Mouse (Mus musculus): Measurements from ENCODE around the gene Spty2d1. TPM values are rescaled to one million over a fixed set of nuclear protein-coding genes. Genes with fewer than 3 reads are reported as not detected.
A peak's percentile ranks its signal among the peaks of the same experiment; 100 is the strongest.

Gene Spty2d1
- polyA plus RNA-seq, 1 experiment from 2014 or later, result 15.7 TPM

DNA sequence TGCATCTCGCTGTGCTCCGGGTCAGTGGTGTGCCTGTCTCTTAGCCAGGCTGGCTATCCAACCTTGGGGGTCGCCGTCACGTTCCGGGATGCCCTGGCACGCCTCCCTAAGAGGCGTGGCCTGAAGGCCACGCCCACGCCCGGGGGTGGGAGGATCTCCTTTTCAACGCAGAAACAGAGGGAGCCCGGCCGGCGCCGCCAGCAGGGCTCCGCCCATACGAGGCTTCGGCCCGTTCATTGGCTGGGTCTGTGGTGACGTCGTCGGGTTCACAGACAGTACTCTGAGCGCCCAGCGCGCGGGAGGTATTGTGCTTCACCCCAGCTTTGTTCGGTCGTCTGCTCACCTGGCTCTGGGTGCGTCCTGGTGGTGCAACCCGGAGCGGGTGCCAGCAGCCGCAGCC lies 42.2 kb upstream of the Spty2d1 start, which contains the start of gene Tmem86a:
TSS of gene Tmem86a (plus strand) at position 236 of the 400 bp plus-strand sequence.
- Histone ChIP-seq H3K27ac (ENCODE audit: low read depth, low read length) (peak within 1 kb of the TSS; percentile 96), H3K9ac (ENCODE audit: low read depth, low read length) (peak within 1 kb of the TSS; percentile 84), H3K36me3 (ENCODE audit: control insufficient read depth, insufficient read depth, low read length) (peaks cover 10% of the 10 kb centered on the region), H3K9me3 (ENCODE audit: control insufficient read depth, low read length) (no peaks in the 10 kb centered on the region), H3K27me3 (ENCODE audit: control insufficient read depth, insufficient read depth, low read length) (no peaks in the 10 kb centered on the region), H3K4me3 (ENCODE audit: low read length) (peak within 1 kb of the TSS; percentile 61), H3K4me1 (ENCODE audit: control insufficient read depth, insufficient read depth, low read length) (peaks cover 17% of the 10 kb centered on the region; the same call in 1 of the 2 replicates), H3K4me2 (replicated peaks; ENCODE audit: low read depth, low read length) (peak within 1 kb of the TSS; percentile 65)
- ATAC-seq (ENCODE audit: low FRiP score, low TSS enrichment), result peak; percentile 99
- WGBS, result under 1% methylated on average over 32 of the region's 33 CpGs

DNA sequence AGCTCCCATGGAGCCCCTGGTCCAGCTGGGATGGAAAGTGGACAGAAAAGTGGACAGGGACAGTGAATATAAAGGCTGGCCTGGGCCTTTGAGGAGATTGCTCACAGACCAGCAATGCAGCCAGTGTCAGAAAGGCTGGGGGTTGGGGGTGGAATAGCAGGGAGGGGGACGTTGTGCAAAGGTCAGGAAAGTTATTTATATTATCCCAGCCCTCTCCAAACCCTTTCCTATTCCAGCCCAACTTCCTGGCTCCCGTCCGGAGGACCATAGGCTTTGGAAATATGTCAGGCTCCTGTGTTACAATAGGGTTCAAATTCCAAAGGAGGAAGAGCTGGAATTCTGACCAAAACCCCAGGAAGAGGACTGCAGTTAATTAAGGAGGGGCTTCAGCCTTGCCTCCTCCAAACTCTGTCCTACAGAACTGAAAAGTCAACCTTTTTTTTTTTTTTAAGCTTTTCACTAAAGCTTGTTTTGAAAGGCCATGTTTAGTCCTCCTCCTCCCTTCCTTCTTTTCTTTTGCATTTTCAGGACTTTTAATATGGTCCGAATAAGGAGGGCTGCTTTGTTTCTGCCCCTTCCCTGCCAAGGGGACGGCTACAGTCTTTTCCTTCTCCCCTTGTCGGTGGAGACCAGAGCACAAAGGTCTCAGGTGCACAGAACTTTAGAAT lies 34.7 kb upstream of the Spty2d1 start:
- ATAC-seq (ENCODE audit: low FRiP score, low TSS enrichment), result peak; percentile 76
- H3K27ac ChIP-seq (ENCODE audit: low read depth, low read length), result peak overlapping the region; percentile 71; the same call in 1 of the 2 replicates
- WGBS, result 33% methylated on average over 6 of the region's 6 CpGs

DNA sequence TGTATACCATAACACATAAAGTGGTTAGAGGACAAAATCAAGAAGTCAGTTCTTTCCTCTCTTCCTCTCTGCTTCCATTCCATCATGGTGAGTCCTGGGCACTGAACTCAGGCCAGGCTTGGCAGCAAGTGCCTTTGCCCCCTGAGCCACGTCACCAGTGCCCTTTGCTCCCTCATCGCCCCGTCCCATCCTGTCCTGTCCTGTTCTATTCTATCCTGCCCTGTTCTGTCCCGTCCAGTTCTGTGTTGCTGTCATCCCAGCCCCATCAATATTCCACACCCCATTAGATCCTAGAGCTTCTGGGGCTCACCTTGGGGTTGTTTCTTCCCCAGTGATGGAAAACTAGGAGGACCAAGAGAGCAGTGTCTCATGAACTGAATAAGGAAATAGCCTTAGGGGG lies 33.9 kb upstream of the Spty2d1 start:
- Histone ChIP-seq H3K9ac (ENCODE audit: low read depth, low read length) (no peak overlapping the region), H3K27ac (ENCODE audit: low read depth, low read length) (no peak overlapping the region)

More for the DNA sequence above, 34.7 kb upstream of the Spty2d1 start:
- Histone ChIP-seq H3K36me3 (ENCODE audit: control insufficient read depth, insufficient read depth, low read length) (no peaks in the 10 kb centered on the region), H3K4me2 (replicated peaks; ENCODE audit: low read depth, low read length) (no peak overlapping the region), H3K9me3 (ENCODE audit: control insufficient read depth, low read length) (no peaks in the 10 kb centered on the region), H3K9ac (ENCODE audit: low read depth, low read length) (no peak overlapping the region), H3K4me1 (ENCODE audit: control insufficient read depth, insufficient read depth, low read length) (0 out of 2 replicates have a peak, but pooled peaks cover 2% of the 10 kb centered on the region), H3K27me3 (ENCODE audit: control insufficient read depth, insufficient read depth, low read length) (no peaks in the 10 kb centered on the region), H3K4me3 (ENCODE audit: low read length) (no peak overlapping the region)

DNA sequence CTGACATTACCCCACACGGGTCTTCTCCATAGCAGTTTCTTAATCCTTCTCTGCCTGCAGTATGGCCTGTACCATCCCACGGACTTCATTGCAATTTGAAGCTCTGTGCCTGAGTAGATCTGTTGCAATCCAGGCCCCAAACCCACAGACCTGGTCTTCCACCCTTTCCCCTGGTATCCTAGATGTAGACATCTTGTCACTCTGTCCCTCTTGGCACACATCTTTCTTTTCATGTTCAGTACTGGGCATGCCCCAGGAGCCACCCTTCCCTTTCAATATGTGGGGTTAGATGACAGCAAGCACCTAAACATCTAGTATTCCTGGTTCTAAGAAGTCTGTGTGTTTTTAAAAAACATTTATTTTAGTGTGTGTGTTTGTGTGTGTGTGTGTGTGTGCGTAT lies 33.5 kb upstream of the Spty2d1 start:
- no peak overlapping the region for H3K4me2 ChIP-seq (replicated peaks; ENCODE audit: low read depth, low read length)
- H3K4me3 ChIP-seq (ENCODE audit: low read length), result no peak overlapping the region
- WGBS, result 80% methylated on average over 3 of the region's 3 CpGs
- H3K36me3 ChIP-seq (ENCODE audit: control insufficient read depth, insufficient read depth, low read length), result no peaks in the 10 kb centered on the region
- H3K27ac ChIP-seq (ENCODE audit: low read depth, low read length), result no peak overlapping the region
- no peak for ATAC-seq (ENCODE audit: low FRiP score, low TSS enrichment)
- no peak overlapping the region for H3K9ac ChIP-seq (ENCODE audit: low read depth, low read length)
- H3K9me3 ChIP-seq (ENCODE audit: control insufficient read depth, low read length), result no peaks in the 10 kb centered on the region
- H3K27me3 ChIP-seq (ENCODE audit: control insufficient read depth, insufficient read depth, low read length), result no peaks in the 10 kb centered on the region
- H3K4me1 ChIP-seq (ENCODE audit: control insufficient read depth, insufficient read depth, low read length), result 0 out of 2 replicates have a peak, but pooled peaks cover 2% of the 10 kb centered on the region

More for the DNA sequence above, 33.9 kb upstream of the Spty2d1 start:
- 71% methylated on average over 4 of the region's 4 CpGs for WGBS
- Histone ChIP-seq H3K4me1 (ENCODE audit: control insufficient read depth, insufficient read depth, low read length) (0 out of 2 replicates have a peak, but pooled peaks cover 2% of the 10 kb centered on the region), H3K4me2 (replicated peaks; ENCODE audit: low read depth, low read length) (no peak overlapping the region), H3K27me3 (ENCODE audit: control insufficient read depth, insufficient read depth, low read length) (no peaks in the 10 kb centered on the region), H3K36me3 (ENCODE audit: control insufficient read depth, insufficient read depth, low read length) (no peaks in the 10 kb centered on the region), H3K9me3 (ENCODE audit: control insufficient read depth, low read length) (no peaks in the 10 kb centered on the region), H3K4me3 (ENCODE audit: low read length) (no peak overlapping the region)
- no peak for ATAC-seq (ENCODE audit: low FRiP score, low TSS enrichment)

DNA sequence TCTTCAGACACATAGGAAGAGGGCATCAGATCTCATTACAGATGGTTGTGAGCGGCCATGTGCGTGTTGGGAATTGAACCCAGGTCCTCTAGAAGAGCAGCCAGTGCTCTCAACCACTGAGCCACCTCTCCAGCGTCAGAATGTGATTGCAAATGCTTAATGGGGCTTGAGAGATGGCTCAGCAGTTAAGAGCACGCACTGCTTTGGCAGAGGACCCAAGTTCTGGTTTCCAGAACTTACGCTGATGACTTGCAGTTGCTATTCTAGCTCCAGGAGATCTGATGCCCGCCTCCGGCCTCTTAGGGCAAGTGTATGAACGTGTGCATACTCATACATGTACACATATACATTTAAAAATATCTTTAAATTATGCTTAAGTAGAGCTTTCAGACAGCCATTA lies 27.2 kb upstream of the Spty2d1 start:
- H3K27ac ChIP-seq (ENCODE audit: low read depth, low read length), result no peak overlapping the region
- 63% methylated on average over 8 of the region's 8 CpGs for WGBS
- no peak for ATAC-seq (ENCODE audit: low FRiP score, low TSS enrichment)
- no peaks in the 10 kb centered on the region for H3K9me3 ChIP-seq (ENCODE audit: control insufficient read depth, low read length)
- no peaks in the 10 kb centered on the region for H3K36me3 ChIP-seq (ENCODE audit: control insufficient read depth, insufficient read depth, low read length)
- H3K9ac ChIP-seq (ENCODE audit: low read depth, low read length), result no peak overlapping the region
- H3K4me3 ChIP-seq (ENCODE audit: low read length), result no peak overlapping the region
- H3K4me1 ChIP-seq (ENCODE audit: control insufficient read depth, insufficient read depth, low read length), result no peaks in the 10 kb centered on the region
- no peaks in the 10 kb centered on the region for H3K27me3 ChIP-seq (ENCODE audit: control insufficient read depth, insufficient read depth, low read length)
- no peak overlapping the region for H3K4me2 ChIP-seq (replicated peaks; ENCODE audit: low read depth, low read length)

DNA sequence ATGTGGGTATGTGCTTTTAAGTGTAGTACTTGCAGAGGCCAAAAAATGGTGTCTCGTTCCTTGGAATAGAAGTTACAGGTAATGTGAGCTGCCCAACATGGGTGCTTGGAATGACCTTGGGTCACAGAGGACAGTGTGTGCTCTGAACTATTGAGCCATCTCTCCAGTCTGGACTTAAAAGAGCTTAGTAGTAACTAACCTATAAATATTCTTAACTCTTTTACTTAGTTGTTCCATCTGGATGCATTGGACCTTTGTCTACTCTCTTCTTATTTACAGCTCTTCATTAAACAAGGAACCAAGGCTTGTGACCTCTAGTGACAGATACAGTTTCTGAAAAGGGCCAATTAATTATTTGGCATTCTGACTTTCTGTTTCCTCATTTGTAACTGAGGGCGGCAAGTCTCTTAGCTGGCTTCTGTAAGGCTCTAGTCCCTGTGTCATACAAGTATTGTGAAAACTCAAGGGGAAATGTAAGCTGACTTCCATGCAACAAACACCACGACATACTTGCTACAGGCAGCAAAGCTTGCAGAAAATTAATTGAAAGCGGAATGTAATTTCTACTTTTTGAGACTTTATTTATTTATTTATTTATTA lies 26.7 kb upstream of the Spty2d1 start:
- H3K36me3 ChIP-seq (ENCODE audit: control insufficient read depth, insufficient read depth, low read length), result no peaks in the 10 kb centered on the region
- H3K9ac ChIP-seq (ENCODE audit: low read depth, low read length), result no peak overlapping the region
- no peak for ATAC-seq (ENCODE audit: low FRiP score, low TSS enrichment)
- 62% methylated on average over 4 of the region's 4 CpGs for WGBS
- no peaks in the 10 kb centered on the region for H3K9me3 ChIP-seq (ENCODE audit: control insufficient read depth, low read length)
- H3K27ac ChIP-seq (ENCODE audit: low read depth, low read length), result no peak overlapping the region
- H3K4me2 ChIP-seq (replicated peaks; ENCODE audit: low read depth, low read length), result no peak overlapping the region
- no peak overlapping the region for H3K4me3 ChIP-seq (ENCODE audit: low read length)
- H3K4me1 ChIP-seq (ENCODE audit: control insufficient read depth, insufficient read depth, low read length), result no peaks in the 10 kb centered on the region
- no peaks in the 10 kb centered on the region for H3K27me3 ChIP-seq (ENCODE audit: control insufficient read depth, insufficient read depth, low read length)

DNA sequence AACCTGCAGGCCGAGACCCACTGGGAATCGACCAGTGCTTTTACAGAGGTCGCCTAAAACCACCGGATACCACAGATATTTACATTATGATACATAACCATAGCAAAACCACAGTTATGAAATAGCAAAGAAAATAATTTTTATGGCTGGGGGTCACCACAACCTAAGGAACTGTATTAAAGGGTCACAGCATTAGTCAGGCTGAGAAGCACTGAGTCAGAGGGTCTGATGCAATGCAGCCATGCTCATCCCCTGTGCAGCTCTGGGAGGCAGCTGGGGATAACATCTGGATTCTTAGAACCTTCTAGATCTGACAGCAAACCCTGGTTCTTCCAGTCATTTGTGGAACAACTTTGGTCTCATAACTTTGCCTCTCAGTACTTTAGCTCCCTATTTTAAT lies 23.2 kb upstream of the Spty2d1 start:
- WGBS, result 83% methylated on average over 4 of the region's 4 CpGs
- no peak overlapping the region for H3K9ac ChIP-seq (ENCODE audit: low read depth, low read length)
- no peaks in the 10 kb centered on the region for H3K9me3 ChIP-seq (ENCODE audit: control insufficient read depth, low read length)
- H3K4me2 ChIP-seq (replicated peaks; ENCODE audit: low read depth, low read length), result no peak overlapping the region
- no peaks in the 10 kb centered on the region for H3K4me1 ChIP-seq (ENCODE audit: control insufficient read depth, insufficient read depth, low read length)
- no peaks in the 10 kb centered on the region for H3K27me3 ChIP-seq (ENCODE audit: control insufficient read depth, insufficient read depth, low read length)
- H3K36me3 ChIP-seq (ENCODE audit: control insufficient read depth, insufficient read depth, low read length), result no peaks in the 10 kb centered on the region
- no peak overlapping the region for H3K27ac ChIP-seq (ENCODE audit: low read depth, low read length)
- H3K4me3 ChIP-seq (ENCODE audit: low read length), result no peak overlapping the region
- no peak for ATAC-seq (ENCODE audit: low FRiP score, low TSS enrichment)

DNA sequence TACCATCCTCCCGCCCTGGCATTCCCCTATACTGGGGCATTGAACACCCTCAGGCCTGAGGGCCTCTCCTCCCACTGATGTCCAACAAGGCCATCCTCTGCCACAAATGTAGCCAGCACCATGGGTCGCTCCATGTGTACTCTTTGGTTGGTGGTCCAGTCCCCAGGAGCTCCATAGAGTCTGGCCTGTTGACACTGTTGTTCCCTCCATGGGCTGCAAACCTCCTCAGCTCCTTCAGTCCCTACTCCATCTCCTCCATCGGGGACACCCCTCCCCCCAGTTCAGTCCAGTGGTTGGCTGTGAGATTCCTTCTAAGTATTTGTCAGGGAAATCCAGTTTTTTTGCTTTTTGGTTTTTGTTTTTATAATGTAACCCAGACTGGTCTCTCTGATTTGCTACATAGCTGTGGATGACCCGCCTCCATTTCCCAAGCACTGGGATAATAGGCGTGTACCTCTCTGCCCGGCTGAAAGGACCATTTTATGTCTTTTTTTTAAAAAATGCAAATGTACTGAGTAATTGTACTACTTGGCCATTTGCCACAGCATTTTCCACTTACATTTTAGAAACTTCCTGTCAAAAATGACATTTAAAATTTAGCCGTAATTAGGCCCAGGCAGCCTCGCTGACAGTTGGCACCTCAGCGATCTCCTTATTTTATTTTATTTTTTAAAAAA lies 22.4 kb upstream of the Spty2d1 start:
- H3K27ac ChIP-seq (ENCODE audit: low read depth, low read length), result no peak overlapping the region
- WGBS, result 76% methylated on average over 9 of the region's 9 CpGs
- no peak for ATAC-seq (ENCODE audit: low FRiP score, low TSS enrichment)

DNA sequence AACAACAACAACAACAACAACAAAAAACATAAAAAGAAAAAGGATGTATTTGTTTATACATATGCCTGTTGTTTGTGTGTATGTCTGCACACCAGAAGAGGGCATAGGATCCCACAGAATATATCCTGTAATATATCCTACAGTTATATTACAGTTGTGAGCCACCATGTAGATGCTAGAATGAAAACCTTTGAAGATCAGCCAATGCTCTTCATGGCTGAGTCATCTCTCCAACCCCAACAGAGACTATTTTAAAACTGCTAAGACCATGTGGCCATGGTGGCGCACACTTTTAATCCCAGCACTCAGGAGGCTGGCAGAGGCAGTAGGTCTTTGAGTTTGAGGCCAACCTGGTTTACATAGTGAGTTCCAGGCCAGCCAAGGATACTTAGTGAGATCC lies 19.3 kb upstream of the Spty2d1 start:
- no peaks in the 10 kb centered on the region for H3K9me3 ChIP-seq (ENCODE audit: control insufficient read depth, low read length)

More for the DNA sequence above, 22.4 kb upstream of the Spty2d1 start:
- H3K4me1 ChIP-seq (ENCODE audit: control insufficient read depth, insufficient read depth, low read length), result no peaks in the 10 kb centered on the region
- H3K9ac ChIP-seq (ENCODE audit: low read depth, low read length), result no peak overlapping the region
- no peaks in the 10 kb centered on the region for H3K9me3 ChIP-seq (ENCODE audit: control insufficient read depth, low read length)
- H3K27me3 ChIP-seq (ENCODE audit: control insufficient read depth, insufficient read depth, low read length), result no peaks in the 10 kb centered on the region
- no peak overlapping the region for H3K4me3 ChIP-seq (ENCODE audit: low read length)
- no peaks in the 10 kb centered on the region for H3K36me3 ChIP-seq (ENCODE audit: control insufficient read depth, insufficient read depth, low read length)
- no peak overlapping the region for H3K4me2 ChIP-seq (replicated peaks; ENCODE audit: low read depth, low read length)

More for the DNA sequence above, 19.3 kb upstream of the Spty2d1 start:
- no peak overlapping the region for H3K27ac ChIP-seq (ENCODE audit: low read depth, low read length)
- ATAC-seq (ENCODE audit: low FRiP score, low TSS enrichment), result no peak
- no peak overlapping the region for H3K4me2 ChIP-seq (replicated peaks; ENCODE audit: low read depth, low read length)
- 94% methylated on average over 1 of the region's 1 CpGs for WGBS
- no peaks in the 10 kb centered on the region for H3K36me3 ChIP-seq (ENCODE audit: control insufficient read depth, insufficient read depth, low read length)
- no peak overlapping the region for H3K9ac ChIP-seq (ENCODE audit: low read depth, low read length)
- H3K4me3 ChIP-seq (ENCODE audit: low read length), result no peak overlapping the region
- no peaks in the 10 kb centered on the region for H3K4me1 ChIP-seq (ENCODE audit: control insufficient read depth, insufficient read depth, low read length)
- H3K27me3 ChIP-seq (ENCODE audit: control insufficient read depth, insufficient read depth, low read length), result no peaks in the 10 kb centered on the region

Measured in kidney, embryonic 14.5 days (tissue).